Mouse (Mus musculus) cerebellum, adult 11-12 months (tissue): ENCODE results near the gene Antxr2.

ENCODE experiments used
- DNase-seq: peaks from one replicate; pipeline ENCODE4 v3.0.0; 2022

The Antxr2 gene

DNA sequence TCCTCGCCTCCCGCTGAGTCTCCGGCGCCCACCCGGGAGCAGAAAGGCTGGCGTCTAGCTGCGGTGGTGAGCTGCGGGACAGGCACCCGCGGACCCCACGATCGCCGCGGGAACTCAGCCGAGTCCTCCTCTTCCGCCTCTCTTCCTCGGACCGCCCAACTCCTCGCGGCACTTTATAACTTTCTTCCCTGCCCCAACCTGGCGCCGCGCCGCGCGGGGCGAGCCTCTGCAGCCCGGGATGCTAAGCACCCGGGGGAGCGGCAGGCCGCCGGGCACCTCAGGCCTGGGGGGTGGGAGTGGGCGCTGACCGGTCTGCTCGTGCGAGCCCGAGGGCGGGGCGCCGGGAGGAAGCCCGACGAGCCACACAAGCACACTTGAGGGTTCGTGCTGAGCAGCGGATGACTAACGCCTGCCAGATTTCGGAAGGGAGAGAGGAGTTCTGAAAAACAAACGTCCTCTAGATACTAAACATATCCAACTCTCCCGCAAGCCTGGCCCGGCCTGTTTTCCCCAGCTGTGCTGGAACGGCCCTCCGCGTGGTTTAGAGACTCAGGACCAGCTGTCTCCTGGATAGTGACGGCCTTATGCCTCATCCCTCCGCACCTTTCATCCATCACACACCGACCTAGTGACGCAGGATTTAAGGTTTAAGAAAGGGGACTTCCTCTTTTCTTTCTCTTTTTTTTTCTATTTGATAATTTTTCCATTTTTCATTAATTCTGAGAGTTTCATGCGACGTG lies at the start of gene Antxr2:
Gene Antxr2, minus strand, starts transcription at position 142 of the 740 bp plus-strand sequence.
- peak; percentile 4 for DNase-seq

DNA sequence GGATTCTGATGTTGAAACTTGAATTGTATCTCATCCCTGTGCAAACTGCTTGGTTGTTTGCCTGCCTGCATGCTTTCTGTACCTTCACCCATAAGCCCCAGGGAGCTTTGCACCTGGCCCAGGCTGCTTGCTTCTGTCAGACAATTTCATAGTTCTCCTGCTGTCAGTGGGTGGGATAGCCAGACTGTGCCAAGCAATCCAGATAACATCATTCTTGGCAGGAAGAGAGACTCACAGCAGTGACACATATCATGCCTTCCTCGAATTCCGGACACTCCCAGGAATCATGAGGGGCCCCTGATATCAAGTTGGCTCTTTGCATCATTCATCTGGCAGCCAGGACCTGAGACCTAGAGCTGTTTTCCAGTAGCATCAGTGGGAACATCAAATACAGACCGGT lies 45.8 kb upstream of the Antxr2 start:
- DNase-seq = no peak

DNA sequence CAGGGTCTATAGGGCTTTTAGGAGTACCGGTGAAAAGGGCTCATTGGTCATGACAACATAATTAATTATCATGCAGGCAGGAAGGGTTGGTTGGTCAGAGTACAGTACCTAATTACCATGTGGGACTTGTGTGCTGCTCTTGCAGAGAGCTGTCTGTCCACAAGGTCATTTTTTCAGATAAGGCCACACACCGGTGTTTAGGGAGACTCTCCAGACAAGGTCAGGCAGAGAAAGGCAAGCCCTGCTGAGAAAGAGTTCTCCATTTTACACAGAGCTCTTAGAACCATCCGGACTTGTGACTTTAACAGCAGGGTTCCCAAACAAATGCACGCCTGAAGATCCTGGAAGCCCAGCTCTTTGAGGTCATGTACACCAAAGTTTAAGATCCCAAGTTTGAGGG lies 38.3 kb upstream of the Antxr2 start:
- DNase-seq = no peak

DNA sequence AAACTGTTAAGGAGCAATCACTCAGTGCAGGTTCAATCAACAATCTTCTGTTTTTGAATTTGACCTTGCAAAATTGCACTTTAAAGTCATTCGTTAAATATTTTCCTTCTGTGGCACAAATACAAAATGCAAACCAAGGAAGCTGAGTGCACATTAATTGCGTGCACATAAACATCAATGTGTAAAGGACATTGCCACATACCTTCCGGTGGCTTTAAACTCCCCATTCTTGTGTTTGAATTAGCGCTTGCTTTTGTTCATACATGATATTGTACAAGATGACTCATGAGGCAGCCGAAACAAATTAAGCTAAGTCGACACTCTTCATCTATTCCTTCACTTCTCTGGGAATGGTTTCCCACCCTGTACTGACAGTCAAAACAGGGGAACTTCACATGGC lies 24.4 kb upstream of the Antxr2 start:
- DNase-seq = no peak

DNA sequence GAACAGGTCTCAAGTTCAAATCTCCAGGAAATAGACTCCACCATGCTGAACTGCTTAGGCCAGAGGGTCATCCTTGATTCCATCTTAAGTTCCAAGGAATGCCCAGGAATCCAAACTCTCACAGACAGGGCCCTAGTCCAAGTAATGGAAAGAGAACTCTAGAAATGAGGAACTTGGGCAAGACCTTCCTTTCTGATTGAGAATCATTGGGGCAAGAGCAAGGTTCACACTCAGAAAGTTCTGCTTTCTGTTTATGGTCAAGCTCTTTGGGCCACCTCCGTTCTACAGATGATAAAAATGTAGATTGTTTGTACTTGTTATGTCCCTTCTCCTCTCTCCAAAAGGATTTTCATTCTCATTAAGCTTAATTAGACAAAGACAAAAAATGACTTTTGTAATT lies 24.0 kb upstream of the Antxr2 start:
- no peak for DNase-seq

DNA sequence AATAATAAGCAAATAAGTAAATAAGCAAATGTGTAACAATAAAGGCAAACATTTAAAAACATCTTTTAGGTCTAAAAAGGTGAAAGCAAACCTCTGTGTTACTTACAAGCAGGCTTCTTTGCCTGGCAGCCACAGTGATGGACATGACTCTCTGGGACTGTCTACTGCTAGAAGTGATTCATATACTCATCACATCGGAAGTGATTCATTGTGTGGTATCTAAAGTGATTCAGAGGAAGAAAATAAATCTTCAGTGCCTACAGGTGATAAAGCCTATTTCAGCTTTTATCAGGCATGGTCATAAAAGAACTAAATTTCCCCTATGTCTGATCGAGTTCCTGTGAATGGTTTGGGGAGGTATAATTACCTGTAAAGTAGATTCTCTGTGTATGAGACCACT lies 4.1 kb upstream of the Antxr2 start:
- no peak for DNase-seq

DNA sequence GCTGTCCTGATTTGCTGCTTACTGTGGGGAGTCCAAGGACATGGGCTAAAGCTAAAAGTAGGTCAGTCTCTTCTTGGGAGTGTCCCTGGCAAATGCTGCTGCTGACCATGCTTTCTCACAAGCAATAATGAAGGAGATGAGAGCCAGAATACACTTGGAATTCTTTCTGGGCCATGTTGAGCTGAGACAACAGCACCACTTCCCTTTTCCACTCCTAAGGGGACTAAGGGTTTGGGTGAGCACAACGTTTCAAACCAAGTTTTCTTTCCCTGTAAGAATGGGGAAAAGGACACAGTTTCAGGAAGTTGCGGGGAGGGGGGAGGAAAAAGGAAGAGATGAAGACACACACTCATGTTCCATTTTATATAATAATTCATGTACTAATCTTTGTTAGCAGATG lies 3.4 kb upstream of the Antxr2 start:
- DNase-seq = no peak

DNA sequence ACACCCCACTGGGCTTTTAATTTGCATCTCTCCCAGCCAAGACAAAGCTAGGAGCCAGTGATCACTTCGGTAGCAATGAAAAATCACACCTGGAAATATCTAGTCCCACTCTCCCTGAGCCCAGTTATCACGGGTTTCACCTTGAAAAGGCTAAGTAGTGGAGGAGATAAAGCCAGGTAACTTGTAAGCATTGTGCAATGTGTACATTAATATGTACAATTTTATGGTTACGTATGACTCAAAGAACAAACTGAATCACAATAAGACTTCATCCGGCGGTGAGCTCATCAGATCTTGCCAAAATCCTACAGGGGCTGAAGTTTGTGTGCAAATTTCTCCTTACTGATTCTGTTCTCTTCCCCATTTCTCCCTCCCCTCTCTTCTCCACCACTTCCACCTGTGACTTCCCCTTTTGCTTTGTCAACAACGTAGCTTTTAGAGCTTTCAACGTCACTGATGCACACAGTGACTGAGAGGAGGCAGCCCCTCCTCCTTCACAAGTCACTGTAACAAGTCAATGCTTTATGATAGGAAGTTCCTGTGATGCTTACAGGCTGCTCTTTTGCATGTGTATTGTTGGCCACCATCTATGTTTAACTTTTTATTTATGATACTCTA lies 2.1 kb upstream of the Antxr2 start:
- no peak for DNase-seq

DNA sequence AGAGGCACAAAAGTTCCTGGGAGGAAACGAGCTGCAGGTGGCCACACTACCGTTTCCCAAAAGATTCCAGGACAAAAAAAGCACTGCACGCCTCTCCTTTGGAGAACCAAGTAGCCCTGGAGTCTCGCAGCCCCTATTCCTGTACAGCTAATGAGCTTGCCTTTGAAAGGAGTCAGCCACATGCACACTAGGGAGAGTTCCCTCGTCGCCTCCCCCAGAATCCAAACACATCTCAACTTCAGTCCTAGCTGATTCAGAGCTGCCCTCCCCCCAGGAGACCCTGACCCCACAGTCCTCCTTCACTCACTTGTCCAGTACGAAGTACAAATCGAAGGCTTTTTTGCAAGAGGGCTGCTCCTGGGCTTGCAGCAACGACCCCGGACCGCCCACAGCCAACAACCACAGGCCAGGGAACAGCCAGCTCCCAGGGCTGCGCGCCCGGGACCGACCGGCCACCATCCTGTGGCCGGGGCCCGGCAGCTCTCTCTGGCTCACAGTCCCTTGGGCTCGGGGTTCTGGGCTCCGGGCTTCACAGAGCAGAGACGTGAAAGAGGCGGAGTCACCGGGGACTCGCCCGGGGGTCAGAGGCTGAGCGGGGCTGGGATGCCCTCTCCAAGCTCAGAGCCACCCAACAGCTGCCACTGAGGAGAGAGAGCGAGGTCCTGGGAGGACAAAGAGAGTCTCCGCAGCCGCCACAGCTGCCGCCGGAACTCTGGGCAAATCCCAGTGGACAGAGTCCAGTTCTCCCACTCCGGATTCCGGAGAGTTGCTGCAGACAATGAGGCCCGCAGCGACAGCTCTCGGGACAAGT lies 547 bp downstream of the Antxr2 start:
- DNase-seq = no peak

DNA sequence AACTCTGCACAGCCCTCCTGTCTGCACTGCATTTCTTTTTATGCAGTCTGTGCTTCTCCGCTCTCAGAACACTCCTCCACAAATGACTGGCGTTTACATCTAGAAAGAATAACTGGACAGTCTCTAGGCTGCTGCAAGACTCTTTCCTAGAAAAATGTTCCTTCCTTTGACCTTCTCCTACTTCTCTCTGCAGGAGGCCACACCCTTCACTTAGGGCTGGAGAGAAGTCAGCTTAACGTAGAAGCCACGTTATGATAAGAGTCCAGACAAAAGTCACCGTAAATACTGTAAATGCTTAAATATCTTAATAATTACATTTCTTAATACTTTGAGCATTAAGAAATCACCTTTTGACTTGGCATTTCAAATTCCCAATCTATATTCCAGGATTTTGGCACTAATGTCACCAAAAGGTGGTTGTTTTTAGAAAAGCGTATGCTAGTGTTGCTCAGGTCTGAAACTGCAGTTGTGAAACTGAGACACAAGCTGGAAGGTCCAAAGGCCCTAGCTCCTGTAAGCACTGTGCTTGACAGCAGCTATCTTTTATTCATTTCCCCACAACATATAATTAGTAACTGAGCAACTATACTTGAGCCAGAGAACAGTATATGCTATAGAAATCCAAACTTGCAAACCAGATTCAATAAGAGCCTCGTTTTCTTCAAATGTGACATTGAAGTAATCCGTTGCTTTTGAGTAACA lies 3.0 kb downstream of the Antxr2 start:
- DNase-seq = no peak

DNA sequence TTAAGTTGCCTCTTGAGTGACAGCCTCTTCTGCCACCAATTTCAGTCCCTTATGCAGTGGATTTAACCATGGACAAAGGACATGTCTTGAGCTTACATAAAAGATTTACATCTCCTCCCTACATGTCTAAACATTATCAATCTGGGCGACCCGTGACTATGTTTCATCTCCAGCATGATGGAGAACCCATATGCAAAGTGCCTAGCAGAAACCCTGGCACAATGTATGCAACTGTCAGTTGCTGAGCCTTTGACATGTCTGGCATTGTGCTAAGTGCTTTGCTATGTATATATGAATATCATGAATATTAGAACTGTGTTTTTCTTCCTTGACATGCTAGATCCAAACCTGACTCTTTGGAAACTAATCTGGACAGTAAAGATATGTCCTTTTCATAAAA lies 4.9 kb downstream of the Antxr2 start:
- DNase-seq = no peak

DNA sequence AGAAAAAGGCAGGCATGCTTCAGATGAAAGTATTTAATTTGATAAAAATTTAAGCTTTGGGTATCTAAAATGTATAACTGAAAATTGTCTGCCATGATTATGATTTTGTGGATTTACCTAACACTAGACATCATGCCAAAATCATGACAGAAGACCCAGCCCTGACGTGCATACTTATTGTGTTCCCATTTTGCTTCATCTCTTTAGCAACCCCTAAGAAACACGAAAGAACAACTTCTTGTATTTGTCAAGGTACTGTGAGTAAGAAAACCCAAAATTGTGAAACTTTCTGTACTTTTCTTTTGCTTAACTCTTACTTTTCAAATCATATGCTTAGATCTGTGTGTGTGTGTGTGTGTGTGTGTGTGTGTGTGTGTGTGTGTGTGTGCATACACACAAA lies 6.3 kb downstream of the Antxr2 start:
- no peak for DNase-seq

DNA sequence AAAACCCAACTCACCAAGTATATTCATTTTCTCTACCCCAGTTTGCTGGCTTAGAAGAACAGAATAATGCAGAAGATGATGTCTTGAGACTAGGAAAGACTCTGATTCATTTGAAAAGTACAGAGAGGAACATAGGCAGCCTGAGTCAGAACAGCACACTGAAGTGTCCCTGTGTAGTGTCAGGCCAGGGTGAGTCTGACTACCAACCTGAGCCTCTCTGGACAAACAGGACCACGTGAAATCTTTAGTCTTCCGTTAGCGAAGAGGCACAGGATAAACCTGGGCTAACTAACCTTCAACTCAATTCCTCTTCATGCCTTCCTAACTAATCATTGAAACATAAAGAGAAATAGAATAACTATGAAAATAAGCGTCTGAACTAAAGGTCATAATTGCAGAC lies 9.3 kb downstream of the Antxr2 start:
- no peak for DNase-seq

DNA sequence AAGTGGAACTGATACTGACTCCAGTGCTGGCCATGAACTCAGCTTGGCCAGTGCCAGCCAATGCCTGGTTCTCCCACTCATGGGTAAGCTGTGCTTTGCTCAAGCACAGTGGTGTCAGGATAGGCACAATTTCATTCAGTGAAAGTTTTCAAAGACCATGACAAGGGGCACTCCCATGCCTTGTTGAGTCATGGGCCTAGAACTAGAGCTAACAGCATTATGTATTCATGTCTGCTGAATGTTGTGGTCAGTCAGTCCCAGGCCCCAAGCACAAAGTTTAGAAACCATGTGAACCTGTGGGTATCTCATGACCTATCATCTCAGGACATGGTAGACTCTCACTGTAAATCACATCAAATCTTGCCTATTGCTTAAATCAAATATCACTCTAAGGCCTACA lies 10.2 kb downstream of the Antxr2 start:
- DNase-seq = no peak

DNA sequence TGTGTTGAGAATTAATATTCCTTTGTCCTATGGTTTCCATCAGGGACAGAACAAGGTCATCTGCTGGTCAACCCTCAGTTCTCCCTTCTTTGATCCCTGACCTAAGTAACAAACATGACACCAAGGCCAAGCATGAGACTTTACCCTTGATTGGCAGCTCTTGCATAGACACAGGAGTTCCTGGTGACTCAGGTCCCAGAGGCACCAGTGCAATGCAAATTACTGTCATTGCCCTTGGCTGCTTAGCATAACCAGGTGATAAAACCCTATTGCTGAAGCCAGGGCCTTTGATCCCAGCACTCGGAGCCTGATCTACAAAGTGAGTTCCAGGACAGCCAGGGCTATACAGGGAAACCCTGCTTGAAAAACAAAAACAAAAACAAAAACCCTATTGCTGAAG lies 11.4 kb downstream of the Antxr2 start:
- no peak for DNase-seq

DNA sequence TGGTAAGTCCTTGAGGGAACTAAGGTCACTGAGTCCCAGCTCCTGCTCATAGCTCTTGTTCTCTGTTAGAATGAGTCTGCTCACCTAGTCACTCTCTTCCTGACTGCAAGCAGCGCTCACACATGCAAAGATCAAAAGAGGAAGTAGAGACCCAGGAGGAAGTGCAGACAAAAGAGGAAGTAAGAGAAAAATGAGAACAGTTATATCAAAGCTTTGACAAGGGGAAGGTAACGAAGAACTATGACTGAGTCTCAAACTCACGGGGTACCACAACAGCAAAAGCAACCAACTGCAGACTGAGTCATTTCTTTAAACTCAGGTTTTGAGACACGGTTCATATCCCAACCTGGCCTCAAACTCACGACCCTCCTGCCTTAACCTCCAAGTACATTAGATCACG lies 12.7 kb downstream of the Antxr2 start:
- DNase-seq = no peak

DNA sequence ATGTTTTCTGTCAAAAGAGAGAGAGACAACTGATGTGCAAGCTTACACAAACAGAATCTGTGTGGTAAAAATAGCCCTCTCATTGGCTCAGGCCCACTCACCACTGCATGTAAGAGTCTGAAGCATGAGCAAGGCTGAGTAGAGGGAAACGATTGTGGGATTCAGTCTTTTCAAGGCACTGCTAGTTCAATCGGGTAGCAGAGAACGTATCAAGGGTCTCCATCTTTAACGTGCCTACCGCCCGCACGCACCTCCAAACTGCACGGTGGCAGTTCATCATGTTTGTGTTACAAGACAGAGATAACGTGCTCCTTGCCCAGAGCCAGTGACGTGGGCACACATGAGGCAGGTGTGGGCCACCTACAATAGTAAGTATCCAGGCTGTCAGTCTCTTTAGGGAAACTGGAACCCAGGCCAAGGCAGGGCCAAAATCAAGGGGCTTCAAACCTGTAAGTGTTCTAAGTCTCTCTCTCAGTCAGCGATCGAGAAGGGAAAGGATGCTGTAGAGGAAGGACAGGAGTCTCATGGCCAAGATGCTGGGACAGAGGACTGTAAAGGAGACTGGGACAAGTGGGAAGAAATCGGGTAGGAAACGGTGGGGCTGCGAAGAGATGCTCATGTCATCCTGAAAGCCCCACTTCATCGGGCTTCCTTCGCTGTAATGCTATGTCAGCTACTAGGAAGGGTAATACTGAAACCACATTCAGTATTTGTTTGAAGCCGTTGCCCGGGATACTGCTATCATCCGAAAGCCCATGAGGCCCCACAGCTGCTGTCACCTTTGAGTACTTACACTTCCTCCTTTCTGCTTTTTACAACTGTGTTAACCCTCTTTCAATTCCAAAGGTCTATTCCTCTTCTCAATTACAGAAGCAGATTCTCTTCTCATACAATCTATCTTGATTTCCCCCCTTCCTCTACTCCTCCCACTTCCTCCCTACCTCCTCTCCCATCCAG lies 14.3 kb downstream of the Antxr2 start:
- no peak for DNase-seq

DNA sequence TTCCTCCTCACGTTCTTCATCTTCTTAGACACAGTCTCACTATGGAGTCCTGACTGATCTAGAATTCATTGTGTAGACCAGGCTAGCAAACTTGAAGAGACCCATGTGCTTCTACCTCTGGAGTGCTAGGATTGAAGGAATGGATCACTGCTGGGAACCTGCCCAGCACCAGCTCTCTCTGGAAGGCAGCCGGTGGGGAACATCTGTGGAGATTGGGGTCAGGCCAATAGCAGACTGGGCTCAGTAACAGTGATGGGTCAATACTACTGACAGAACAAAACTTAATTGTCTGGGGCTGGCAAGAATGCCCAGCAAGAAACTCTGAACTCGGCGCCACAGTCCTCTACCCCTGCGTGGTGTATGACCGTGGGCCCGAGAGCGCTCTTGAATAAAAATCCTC lies 25.1 kb downstream of the Antxr2 start:
- DNase-seq = no peak

DNA sequence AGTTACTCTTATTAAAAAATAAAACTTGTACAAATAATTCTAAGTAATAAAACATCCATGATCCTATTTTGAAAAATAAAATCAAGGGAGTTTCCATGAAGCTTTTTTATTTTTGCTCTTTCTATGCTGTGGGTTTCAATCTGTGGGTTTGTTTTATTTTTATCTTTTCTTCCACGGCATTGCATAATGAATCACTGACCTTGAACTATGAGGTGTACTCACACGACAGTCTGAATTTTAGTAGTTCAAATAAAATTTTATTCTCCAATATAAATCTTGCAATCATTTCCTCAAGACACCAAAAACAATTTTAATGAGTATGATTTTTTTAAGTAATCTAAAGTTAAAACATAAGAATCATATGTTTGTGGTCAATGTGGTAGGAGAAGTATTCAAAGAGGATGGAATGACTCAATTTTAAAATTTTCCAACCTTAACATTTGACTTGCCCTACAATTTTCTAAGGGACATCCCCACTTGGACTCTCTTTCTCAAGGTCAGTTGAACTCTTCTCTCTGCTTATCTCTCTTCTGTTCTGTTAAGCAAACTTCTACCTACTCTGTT lies 31.5 kb downstream of the Antxr2 start:
- DNase-seq = no peak

DNA sequence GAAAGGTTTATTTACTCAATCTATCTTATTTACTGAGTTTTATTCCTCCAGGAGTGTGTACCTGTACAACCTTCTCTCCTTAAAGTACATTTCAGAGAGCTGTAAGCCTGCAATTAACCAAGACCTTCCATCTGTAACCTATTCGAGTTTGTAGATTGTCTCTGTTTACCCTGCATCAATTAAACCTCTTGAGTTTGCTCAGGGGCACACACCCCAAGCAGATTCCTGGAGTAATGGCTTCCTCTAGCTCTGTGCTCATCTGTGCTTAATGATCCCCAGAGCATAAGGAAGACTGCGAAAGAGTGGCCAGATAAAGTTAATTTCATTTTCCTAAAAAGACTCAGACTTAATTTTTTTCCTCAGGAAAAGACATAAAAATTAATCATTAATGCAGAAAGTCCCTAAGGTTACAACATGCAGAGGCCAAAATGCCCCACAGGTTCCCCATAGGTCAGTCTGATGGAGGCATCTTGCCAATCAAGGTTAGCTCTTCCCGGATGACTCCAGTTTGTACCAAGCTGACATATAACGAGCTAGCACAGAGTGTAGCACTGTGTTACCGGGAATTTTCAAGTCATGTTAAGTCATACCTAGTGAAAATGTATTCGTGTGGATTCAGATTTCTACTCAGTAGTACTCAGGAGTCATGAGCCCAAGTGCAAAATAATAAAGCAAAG lies 34.2 kb downstream of the Antxr2 start:
- DNase-seq = no peak

DNA sequence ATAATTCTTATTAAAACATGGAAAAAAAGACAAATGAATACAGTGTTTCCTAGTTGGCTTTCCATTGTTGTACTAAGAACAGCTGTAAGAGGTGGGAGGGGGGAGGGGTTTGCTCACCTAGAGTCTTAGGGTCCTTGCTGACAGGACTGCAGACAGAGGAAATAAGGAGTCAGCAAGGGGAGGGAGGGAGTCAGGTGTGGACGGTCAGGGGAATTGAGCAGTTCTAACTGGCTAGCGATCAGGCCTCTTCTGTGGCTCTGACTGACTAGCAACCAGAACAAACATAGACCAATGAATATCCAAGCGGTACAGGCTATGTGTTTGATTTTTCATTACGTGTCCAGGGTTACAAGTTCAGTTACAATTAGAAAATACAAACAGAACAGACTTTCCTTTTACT lies 35.0 kb downstream of the Antxr2 start:
- DNase-seq = no peak
